Mouse (Mus musculus) embryonic facial prominence, embryonic 14.5 days (tissue): ENCODE measurements around the gene Ankrd9. TPM values are rescaled to one million over a fixed set of nuclear protein-coding genes. Genes with fewer than 3 reads are reported as not detected.

ENCODE experiments used
- ATAC-seq: fragments of 200-750 bp; cut with Nextera tagmentation; 2 replicates; pipeline ENCODE4 v1.8.0; 2017; ENCODE audit warnings: low read depth, moderate number of reproducible peaks, moderate TSS enrichment
- DNase-seq: peaks from one replicate; pipeline ENCODE4 v3.0.0-alpha.2; 2015; ENCODE audit warnings: low spot score
- H3K27ac ChIP-seq: fragments of 300-500 bp; sonication (generic); replicated peaks from 2 replicates; pipeline ENCODE4 v1.5.1; 2014; ENCODE audit warnings: low read depth, mild to moderate bottlenecking, low read length, moderate library complexity
- H3K27me3 ChIP-seq: fragments of 300-500 bp; sonication (generic); replicated peaks from 2 replicates; pipeline ENCODE4 v1.6.1; 2014; ENCODE audit warnings: low read length; ENCODE audit not compliant: control insufficient read depth, insufficient read depth
- H3K36me3 ChIP-seq: fragments of 300-500 bp; sonication (generic); 2 replicates; pipeline ENCODE4 v1.6.1; 2014; ENCODE audit warnings: low read length, mixed read lengths; ENCODE audit not compliant: control insufficient read depth, insufficient read depth
- H3K4me1 ChIP-seq: fragments of 300-500 bp; sonication (generic); 2 replicates; pipeline ENCODE4 v1.6.1; 2014; ENCODE audit warnings: antibody characterized with exemption, low read length; ENCODE audit not compliant: control insufficient read depth, insufficient read depth
- H3K4me2 ChIP-seq: fragments of 300-500 bp; sonication (generic); 2 replicates; pipeline ENCODE4 v1.6.1; 2014; ENCODE audit warnings: low read depth, mild to moderate bottlenecking, low read length, moderate library complexity, mixed read lengths
- H3K4me3 ChIP-seq: fragments of 300-500 bp; sonication (generic); 2 replicates; pipeline ENCODE4 v1.5.1; 2014; ENCODE audit warnings: low read depth, mild to moderate bottlenecking, low read length
- H3K9ac ChIP-seq: fragments of 300-500 bp; sonication (generic); 2 replicates; pipeline ENCODE4 v1.6.1; 2014; ENCODE audit warnings: low read depth, mild to moderate bottlenecking, low read length, moderate library complexity, mixed read lengths
- H3K9me3 ChIP-seq: fragments of 300-500 bp; sonication (generic); 2 replicates; pipeline ENCODE4 v1.6.1; 2016; ENCODE audit warnings: low read length; ENCODE audit not compliant: control insufficient read depth
- WGBS: fragments of 180-500 bp; shearing (Covaris S2); extraction: QIAGEN DNeasy Blood & Tissue Kit; methylation state at CpG from one replicate; pipeline ENCODE4 v1.1.7; 2014; 5-methylcytosine and 5-hydroxymethylcytosine counted together
- polyA plus RNA-seq: library from polyadenylated mRNA; unstranded; fragments of >200 nt; fragmentation: Nextera tagmentation; extraction: Ambion mirVana; gene quantifications from 2 replicates; pipeline ENCODE4 v1.2.1, GENCODE M21; 2014

Gene Ankrd9
- polyA plus RNA-seq, 1 experiment from 2014 or later = 13.2 TPM

DNA sequence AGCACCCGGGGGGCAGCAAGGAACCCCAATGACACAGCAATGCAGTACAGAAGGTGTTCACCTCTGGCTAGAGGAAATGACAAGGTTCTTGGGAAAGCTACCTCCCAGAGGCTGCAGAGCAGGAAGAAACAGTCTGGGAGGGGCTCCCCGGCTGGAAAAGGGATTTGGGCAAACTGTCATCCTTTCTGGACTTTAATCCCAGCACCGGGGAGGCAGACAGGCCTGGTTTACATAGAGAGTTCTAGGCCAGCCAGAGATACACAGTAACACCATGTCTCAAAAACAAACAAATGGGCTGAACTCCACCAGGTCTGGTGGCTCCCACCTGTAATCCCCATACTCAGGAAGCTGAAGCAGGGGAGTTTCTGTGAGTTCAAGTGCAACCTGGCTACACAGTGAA, 14.4 kb upstream of the Ankrd9 start:
- Histone ChIP-seq H3K27ac (no peak overlapping the region), H3K9ac (no peak overlapping the region), H3K4me1 (no peaks in the 10 kb centered on the region; the same call in 1 of the 2 replicates), H3K36me3 (no peaks in the 10 kb centered on the region), H3K4me3 (no peak overlapping the region), H3K4me2 (no peak overlapping the region), H3K27me3 (no peaks in the 10 kb centered on the region), H3K9me3 (peaks cover 7% of the 10 kb centered on the region; the same call in 1 of the 2 replicates)
- 74% methylated on average over 3 of the region's 3 CpGs for WGBS
- no peak for DNase-seq
- ATAC-seq = no peak

DNA sequence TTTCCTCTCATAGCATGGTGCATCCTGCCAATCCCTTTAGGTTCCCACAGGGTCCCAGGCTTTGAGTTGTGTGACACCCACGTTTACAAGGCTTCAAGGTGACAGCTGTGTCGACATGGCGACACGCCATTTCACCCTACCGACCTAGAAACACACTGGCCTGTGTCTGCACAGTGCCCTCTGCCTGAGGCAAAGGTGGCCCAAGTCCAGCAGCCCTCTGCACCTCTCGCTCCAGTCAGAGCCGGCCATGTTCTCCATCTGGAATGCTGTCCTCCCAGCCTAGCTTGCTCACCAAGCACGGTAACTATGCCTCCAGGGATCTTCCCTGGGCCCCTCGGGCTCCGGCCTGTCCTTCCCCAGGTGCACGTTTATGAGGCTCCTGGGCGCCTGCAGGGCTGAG, 13.9 kb upstream of the Ankrd9 start:
- 70% methylated on average over 12 of the region's 12 CpGs for WGBS
- no peak overlapping the region for H3K9ac ChIP-seq

DNA sequence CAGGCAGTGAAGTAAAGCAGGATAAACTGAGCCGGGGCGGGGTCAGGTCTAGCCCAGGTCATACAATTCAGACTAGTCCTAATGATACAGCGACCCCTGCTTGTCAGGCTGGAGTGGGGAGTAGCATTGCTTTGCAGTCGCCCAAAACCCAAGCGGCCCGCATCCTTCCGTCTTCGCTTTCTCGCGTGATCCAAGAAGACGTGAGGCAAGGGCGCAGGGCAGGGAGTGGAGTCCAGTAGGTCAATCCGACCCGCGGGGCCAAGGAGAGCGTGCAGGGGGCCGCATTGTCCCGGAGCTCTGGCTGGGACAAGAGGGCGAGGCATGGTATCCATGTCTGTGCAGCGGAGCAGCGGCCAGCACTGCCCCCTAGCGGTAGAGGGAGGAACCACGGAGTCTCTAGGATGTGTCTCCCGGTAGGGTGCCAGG, 13.3 kb upstream of the Ankrd9 start:
- DNase-seq (peak; percentile 91), ATAC-seq (peak; percentile 93)
- under 1% methylated on average over 22 of the region's 24 CpGs for WGBS
- Histone ChIP-seq H3K9ac (peak overlapping the region; percentile 76), H3K9me3 (no peaks in the 10 kb centered on the region), H3K4me2 (peak overlapping the region; percentile 70), H3K4me3 (peak overlapping the region; percentile 55), H3K4me1 (no peaks in the 10 kb centered on the region; the same call in 1 of the 2 replicates), H3K27ac (peak overlapping the region; percentile 71), H3K36me3 (no peaks in the 10 kb centered on the region), H3K27me3 (no peaks in the 10 kb centered on the region)

More for the DNA sequence above, 13.9 kb upstream of the Ankrd9 start:
- Histone ChIP-seq H3K4me2 (peak overlapping the region; percentile 70), H3K4me1 (no peaks in the 10 kb centered on the region; the same call in 1 of the 2 replicates), H3K27ac (no peak overlapping the region), H3K27me3 (no peaks in the 10 kb centered on the region), H3K36me3 (no peaks in the 10 kb centered on the region), H3K4me3 (peak overlapping the region; percentile 55), H3K9me3 (peaks cover 2% of the 10 kb centered on the region; the same call in 1 of the 2 replicates)
- no peak for DNase-seq
- no peak for ATAC-seq

DNA sequence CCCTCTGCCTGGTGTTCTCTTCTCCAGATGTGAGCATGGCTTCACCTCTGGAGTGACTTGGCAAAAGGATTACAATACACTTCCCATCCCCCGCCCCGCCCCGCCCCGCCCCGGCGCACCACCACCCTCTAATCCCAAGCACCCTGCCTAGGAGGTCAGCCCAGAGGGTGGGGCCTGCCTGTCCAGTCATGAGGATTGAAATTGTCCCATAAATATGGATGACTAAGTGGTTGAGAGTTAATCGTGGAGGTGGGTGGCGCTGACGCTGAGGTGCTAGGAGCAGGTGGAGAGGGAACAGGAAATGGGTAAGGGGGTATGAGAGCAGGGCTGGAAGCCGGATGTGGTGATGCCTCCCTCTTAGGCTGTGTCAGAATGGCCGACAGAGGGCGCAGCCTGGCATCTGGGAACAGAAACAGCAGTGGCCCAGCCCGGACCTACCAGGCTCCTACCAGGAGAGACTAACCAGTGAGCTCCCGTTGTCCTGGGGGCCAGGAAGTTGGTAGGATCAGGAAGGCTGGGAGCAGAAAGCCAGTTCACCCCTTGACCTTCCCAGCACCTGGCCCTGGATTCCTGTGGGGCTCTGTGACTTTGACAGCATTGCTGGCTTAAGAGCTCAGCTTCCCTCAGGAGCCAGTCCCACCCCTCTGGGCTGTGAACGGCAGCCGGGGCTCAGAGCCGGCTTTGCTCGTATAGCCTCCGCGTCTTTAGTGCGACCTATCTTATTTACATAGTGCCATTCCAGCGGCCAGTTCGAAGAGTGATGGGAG, 12.7 kb upstream of the Ankrd9 start:
- Histone ChIP-seq H3K27me3 (no peaks in the 10 kb centered on the region), H3K36me3 (no peaks in the 10 kb centered on the region), H3K4me3 (peak overlapping the region; percentile 55), H3K9ac (peak overlapping the region; percentile 76), H3K27ac (peak overlapping the region; percentile 71), H3K9me3 (no peaks in the 10 kb centered on the region), H3K4me2 (peak overlapping the region; percentile 70), H3K4me1 (no peaks in the 10 kb centered on the region; the same call in 1 of the 2 replicates)
- WGBS = 2% methylated on average over 23 of the region's 23 CpGs
- DNase-seq (peak; percentile 88), ATAC-seq (peak; percentile 90)

DNA sequence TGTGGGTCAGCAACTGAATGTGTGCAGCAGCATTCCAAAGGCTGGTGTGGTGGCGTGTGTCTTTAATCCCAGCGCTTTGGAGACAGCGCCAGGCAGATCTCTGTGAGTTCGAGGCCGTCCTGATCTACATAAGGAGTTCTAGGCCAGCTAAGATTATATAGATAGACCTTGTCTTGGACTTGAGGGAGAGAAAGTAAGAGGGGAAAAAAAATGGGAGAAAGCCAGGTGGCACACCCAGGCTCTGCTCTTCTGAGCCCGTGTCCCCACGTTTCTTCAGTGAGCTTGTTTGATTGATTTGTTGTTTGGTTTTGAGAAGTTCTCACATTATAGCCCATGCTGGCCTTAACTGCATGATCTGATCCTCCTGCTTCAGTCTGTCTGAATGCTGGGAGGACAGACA, 11.7 kb upstream of the Ankrd9 start:
- H3K4me3 ChIP-seq = no peak overlapping the region
- no peak overlapping the region for H3K27ac ChIP-seq
- DNase-seq (no peak), ATAC-seq (no peak)
- H3K4me1 ChIP-seq = no peaks in the 10 kb centered on the region; the same call in 1 of the 2 replicates
- H3K9me3 ChIP-seq = no peaks in the 10 kb centered on the region
- 88% methylated on average over 7 of the region's 7 CpGs for WGBS
- H3K36me3 ChIP-seq = no peaks in the 10 kb centered on the region
- H3K9ac ChIP-seq = no peak overlapping the region
- H3K4me2 ChIP-seq = no peak overlapping the region
- no peaks in the 10 kb centered on the region for H3K27me3 ChIP-seq

DNA sequence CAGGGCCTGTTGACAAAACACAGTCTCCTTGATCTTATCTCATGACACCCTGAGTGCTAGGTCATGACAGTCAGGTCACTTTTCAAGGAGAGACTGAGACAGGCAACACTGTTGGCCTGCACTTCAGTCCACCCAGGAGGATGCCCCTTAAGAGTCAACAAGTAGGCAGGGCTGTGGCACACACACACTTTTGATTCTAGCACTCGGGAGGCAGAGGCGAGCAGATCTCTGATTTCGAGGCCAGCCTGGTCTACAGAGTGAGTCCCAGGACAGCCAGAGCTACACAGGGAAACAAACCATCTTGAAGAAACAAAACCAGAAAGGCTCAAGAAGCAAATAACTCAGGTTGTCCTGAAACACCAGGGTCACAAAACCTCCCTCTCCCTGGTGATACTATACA, 10.6 kb upstream of the Ankrd9 start:
- no peaks in the 10 kb centered on the region for H3K36me3 ChIP-seq
- H3K9me3 ChIP-seq = no peaks in the 10 kb centered on the region
- H3K27me3 ChIP-seq = no peaks in the 10 kb centered on the region
- H3K4me2 ChIP-seq = no peak overlapping the region
- H3K9ac ChIP-seq = no peak overlapping the region
- ATAC-seq (no peak), DNase-seq (no peak)
- H3K27ac ChIP-seq = no peak overlapping the region
- WGBS = 90% methylated on average over 3 of the region's 3 CpGs
- H3K4me1 ChIP-seq = no peaks in the 10 kb centered on the region; the same call in 1 of the 2 replicates
- no peak overlapping the region for H3K4me3 ChIP-seq

DNA sequence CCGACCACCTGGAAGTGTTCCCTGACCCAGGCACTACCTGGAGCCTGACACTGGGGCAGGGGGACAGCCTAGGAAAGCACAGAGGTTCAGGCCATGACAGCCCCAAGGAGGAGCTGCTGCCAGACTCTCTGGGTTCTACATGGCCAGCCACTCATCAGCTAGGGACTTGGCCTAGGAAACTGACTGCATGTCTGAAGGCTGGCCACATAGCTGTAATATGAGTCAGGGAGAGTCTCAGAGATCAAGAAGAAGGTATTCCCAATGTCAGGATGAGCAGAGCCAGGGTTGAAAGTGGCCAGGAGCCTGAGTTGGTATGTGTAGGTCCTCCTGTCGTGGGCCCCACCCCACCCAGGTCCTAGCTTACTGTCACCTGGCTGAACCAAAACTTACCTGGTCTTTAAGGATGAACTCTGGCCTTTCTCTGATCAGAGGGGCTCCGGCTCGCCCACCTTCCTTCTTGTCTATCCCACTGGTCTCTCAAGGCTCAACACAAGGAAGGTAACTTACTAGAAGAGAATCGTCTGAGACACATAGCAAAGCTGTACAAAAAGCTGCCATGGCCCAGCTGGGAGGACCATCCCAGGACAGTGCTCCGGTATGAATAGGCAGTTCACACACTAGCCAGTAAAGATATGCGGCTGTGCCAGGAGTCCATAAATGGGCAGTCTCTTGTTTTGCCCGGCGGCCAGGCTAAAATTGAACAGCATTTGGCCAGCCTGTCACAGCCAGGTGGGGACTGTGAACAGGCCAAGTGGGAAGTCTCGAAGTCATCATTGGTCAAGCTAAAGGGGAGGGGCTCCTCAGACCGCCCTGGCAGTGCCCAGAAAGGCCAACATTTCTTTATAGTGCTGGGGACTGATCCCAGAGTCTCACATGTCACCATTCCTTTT, 7.9 kb upstream of the Ankrd9 start:
- ATAC-seq = no peak
- 80% methylated on average over 11 of the region's 11 CpGs for WGBS
- no peak overlapping the region for H3K4me3 ChIP-seq

DNA sequence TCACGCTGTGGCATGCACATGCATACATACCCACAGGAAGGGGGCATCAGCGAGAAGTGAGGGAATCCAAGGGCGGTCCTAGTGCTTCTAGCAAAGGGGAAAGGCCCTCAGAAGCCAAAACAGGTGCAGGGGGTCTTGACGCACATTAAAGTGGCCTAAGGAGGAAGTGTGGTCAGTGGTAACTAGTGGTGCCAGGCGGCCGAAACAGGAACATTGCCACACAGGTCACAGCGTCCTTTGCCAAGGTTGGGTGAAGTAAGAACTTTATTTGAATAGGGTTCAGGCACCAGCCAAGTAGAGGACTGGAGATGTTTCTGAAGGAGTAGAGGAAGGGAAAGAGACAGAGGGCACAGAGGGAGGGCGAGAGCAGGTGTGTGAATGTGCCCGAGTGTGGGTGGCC, 6.3 kb upstream of the Ankrd9 start:
- DNase-seq = no peak
- Histone ChIP-seq H3K9ac (no peak overlapping the region), H3K9me3 (no peaks in the 10 kb centered on the region), H3K4me2 (no peak overlapping the region), H3K4me3 (no peak overlapping the region), H3K36me3 (no peaks in the 10 kb centered on the region), H3K27me3 (no peaks in the 10 kb centered on the region), H3K4me1 (no peaks in the 10 kb centered on the region), H3K27ac (no peak overlapping the region)
- WGBS = 81% methylated on average over 9 of the region's 9 CpGs
- no peak for ATAC-seq

More for the DNA sequence above, 7.9 kb upstream of the Ankrd9 start:
- Histone ChIP-seq H3K27ac (no peak overlapping the region), H3K27me3 (no peaks in the 10 kb centered on the region), H3K4me1 (no peaks in the 10 kb centered on the region; the same call in 1 of the 2 replicates), H3K4me2 (no peak overlapping the region), H3K9ac (no peak overlapping the region), H3K36me3 (no peaks in the 10 kb centered on the region), H3K9me3 (no peaks in the 10 kb centered on the region)
- no peak for DNase-seq
